Mouse (Mus musculus): ENCODE measurements at regions not wholly inside any gene's neighbourhood (a gene's known extent, or its start where the extent isn't known, plus 50 kb on each side); places are given as distances from the start of the nearest gene placed in this dataset.

GRCm38 (mm10) chr2:166332748-166333417 is 177.4 kb upstream of the Sulf2 start:
- no peak for ATAC-seq (replicated peaks in 1 of 2; ENCODE audit: insufficient read depth in 1 of 2, low FRiP score in 2 of 2, low TSS enrichment in 1 of 2, low read depth in 1 of 2, poor library complexity in 2 of 2, severe bottlenecking in 2 of 2)

DNA sequence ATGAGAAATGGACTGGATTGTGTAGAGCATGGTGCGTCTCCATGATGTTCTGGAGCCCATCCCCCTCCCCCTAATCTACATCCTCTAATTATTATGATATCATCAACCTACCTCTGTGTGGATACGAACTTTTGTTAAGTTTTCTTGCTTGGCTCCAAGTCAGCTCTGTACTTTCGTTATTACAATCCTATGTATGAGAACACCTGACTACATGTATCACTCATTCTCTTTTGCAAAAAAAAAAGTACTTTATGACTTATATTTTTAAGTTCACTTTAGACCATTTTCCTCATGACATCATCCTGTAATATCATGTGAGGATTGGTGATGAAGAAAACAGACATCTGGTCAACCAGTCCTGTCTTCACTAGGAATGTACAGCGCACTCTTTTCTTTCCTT is 175.7 kb upstream of the Sulf2 start:
- ATAC-seq (replicated peaks in 1 of 2; ENCODE audit: insufficient read depth in 1 of 2, low FRiP score in 2 of 2, low TSS enrichment in 1 of 2, low read depth in 1 of 2, poor library complexity in 2 of 2, severe bottlenecking in 2 of 2): no peak

- ATAC-seq (replicated peaks in 1 of 2; ENCODE audit: insufficient read depth in 1 of 2, low FRiP score in 2 of 2, low TSS enrichment in 1 of 2, low read depth in 1 of 2, poor library complexity in 2 of 2, severe bottlenecking in 2 of 2): no peak
Observed at GRCm38 (mm10) chr2:166330364-166330763, 174.9 kb upstream of the Sulf2 start.

GRCm38 (mm10) chr2:166329556-166330340 is 174.3 kb upstream of the Sulf2 start:
- ATAC-seq (replicated peaks in 1 of 2; ENCODE audit: insufficient read depth in 1 of 2, low FRiP score in 2 of 2, low TSS enrichment in 1 of 2, low read depth in 1 of 2, poor library complexity in 2 of 2, severe bottlenecking in 2 of 2): no peak

DNA sequence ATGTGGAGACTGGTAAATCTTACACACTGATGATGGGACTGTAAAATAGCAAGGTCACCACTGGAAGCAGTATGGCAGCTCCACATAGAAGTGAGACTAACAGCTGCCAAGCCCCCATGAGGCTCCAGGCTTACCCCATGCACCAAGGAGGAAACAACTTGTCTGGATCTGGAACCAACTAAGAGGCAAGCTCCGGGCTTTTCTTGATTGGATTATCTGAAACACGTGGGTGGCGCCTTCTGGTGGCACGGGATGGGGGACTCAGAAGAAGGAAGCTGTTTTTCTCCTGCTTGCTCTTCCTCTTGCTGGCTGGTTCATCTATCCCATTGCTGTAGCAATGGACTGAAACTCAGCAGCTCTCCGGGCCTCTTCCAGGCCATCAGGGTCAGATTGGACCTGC is 171.5 kb upstream of the Sulf2 start:
- no peak for ATAC-seq (replicated peaks in 1 of 2; ENCODE audit: insufficient read depth in 1 of 2, low FRiP score in 2 of 2, low TSS enrichment in 1 of 2, low read depth in 1 of 2, poor library complexity in 2 of 2, severe bottlenecking in 2 of 2)

DNA sequence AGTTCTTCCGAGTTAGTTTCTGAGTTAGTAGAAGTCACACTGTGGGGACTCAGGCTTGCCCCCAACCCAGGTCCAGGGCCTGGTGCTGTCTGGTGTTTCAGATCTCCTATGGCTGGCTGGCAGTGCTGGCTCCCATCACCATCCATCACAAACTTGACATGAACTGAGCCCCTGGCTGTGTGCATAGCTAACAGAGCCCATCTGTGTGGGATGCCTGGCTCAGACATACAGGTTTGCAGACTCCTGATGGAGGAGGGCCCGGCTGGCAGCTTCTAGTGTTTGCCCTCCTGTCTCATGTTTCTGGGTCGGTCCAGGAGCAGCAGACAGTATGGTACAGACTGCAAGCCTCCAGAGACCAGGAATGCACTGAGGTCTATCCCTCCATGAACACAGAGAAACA is 169.5 kb upstream of the Sulf2 start:
- ATAC-seq (replicated peaks in 1 of 2; ENCODE audit: insufficient read depth in 1 of 2, low FRiP score in 2 of 2, low TSS enrichment in 1 of 2, low read depth in 1 of 2, poor library complexity in 2 of 2, severe bottlenecking in 2 of 2): no peak

DNA sequence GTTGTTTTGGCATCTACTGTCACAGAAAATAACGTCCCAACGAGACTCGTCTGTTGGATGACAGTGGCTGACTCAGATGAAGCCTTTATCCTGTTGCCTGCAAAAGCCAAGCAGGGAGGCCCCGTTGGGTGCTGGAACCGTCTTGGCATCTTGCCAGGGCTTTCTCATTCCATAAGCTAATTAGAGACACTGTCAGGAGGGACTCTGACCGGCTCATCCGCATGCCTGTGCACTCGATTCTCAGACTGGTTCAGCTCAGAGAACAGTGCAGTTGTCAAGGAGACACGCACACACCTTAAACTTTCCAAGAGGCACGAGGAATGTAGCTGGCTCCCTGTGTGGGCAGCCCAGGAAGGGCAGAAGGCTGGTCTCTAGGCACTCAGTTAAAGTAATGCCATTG is 169.0 kb upstream of the Sulf2 start:
- ATAC-seq (replicated peaks in 1 of 2; ENCODE audit: insufficient read depth in 1 of 2, low FRiP score in 2 of 2, low TSS enrichment in 1 of 2, low read depth in 1 of 2, poor library complexity in 2 of 2, severe bottlenecking in 2 of 2): no peak

GRCm38 (mm10) chr2:166322668-166323043 is 167.2 kb upstream of the Sulf2 start:
- no peak for ATAC-seq (replicated peaks in 1 of 2; ENCODE audit: insufficient read depth in 1 of 2, low FRiP score in 2 of 2, low TSS enrichment in 1 of 2, low read depth in 1 of 2, poor library complexity in 2 of 2, severe bottlenecking in 2 of 2)

- ATAC-seq (replicated peaks in 1 of 2; ENCODE audit: insufficient read depth in 1 of 2, low FRiP score in 2 of 2, low TSS enrichment in 1 of 2, low read depth in 1 of 2, poor library complexity in 2 of 2, severe bottlenecking in 2 of 2): peak; percentile 72 to 80
Observed at GRCm38 (mm10) chr2:166321992-166322667, 166.7 kb upstream of the Sulf2 start.

DNA sequence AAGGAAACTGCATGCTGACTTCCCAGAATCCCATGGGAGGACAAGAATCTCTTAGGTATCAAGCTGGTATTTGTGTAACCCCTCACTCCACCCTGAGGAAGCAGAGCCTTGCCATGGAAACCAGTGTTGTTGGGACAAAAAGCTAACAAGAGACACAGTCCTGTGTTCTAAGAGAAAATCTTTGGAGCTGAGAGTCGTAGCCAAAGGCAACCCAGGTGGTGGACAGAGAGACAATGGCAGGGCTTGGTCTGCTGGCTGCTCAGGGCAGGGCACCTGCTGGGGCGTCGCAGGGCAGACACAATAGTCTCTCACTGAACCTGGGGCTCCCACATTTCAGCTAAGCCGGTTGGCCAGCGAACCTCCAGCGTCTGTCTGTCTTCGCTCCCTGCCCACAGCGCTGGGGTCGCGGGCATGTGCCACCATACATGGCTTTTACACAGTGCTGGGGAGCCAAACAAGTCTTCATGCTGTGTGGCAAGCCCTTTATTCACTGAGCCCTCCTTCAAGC is 161.0 kb upstream of the Sulf2 start:
- ATAC-seq (replicated peaks in 1 of 2; ENCODE audit: insufficient read depth in 1 of 2, low FRiP score in 2 of 2, low TSS enrichment in 1 of 2, low read depth in 1 of 2, poor library complexity in 2 of 2, severe bottlenecking in 2 of 2): no peak

DNA sequence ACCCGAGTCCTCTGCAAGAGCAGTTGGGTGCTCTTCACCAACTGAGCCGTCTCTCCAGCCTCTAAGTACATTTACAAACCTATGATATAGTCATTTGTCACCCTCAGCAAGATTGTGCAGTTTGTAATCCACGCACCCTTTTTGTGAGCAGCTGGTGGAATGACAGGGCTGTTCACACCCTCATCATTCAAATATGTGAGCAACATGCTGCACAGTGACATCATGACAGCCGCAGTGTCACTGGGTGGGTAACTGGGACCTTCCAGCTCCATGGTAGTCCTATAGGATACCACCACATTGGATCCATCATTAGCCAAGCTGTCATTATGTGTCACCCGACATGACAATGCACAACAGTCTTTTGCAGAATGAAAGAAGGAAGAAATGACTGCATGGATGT is 155.0 kb upstream of the Sulf2 start:
- no peak for ATAC-seq (replicated peaks in 1 of 2; ENCODE audit: insufficient read depth in 1 of 2, low FRiP score in 2 of 2, low TSS enrichment in 1 of 2, low read depth in 1 of 2, poor library complexity in 2 of 2, severe bottlenecking in 2 of 2)

GRCm38 (mm10) chr2:166309882-166310281 is 154.4 kb upstream of the Sulf2 start:
- ATAC-seq (replicated peaks in 1 of 2; ENCODE audit: insufficient read depth in 1 of 2, low FRiP score in 2 of 2, low TSS enrichment in 1 of 2, low read depth in 1 of 2, poor library complexity in 2 of 2, severe bottlenecking in 2 of 2): no peak

GRCm38 (mm10) chr2:166307551-166307950 is 152.1 kb upstream of the Sulf2 start:
- ATAC-seq (replicated peaks in 1 of 2; ENCODE audit: insufficient read depth in 1 of 2, low FRiP score in 2 of 2, low TSS enrichment in 1 of 2, low read depth in 1 of 2, poor library complexity in 2 of 2, severe bottlenecking in 2 of 2): no peak

- ATAC-seq (replicated peaks in 1 of 2; ENCODE audit: insufficient read depth in 1 of 2, low FRiP score in 2 of 2, low TSS enrichment in 1 of 2, low read depth in 1 of 2, poor library complexity in 2 of 2, severe bottlenecking in 2 of 2): no peak
Observed at GRCm38 (mm10) chr2:166305044-166306002, 149.9 kb upstream of the Sulf2 start.

- no peak for ATAC-seq (replicated peaks in 1 of 2; ENCODE audit: insufficient read depth in 1 of 2, low FRiP score in 2 of 2, low TSS enrichment in 1 of 2, low read depth in 1 of 2, poor library complexity in 2 of 2, severe bottlenecking in 2 of 2)
Observed at GRCm38 (mm10) chr2:166303854-166304253, 148.4 kb upstream of the Sulf2 start.

GRCm38 (mm10) chr2:166301161-166301560 is 145.7 kb upstream of the Sulf2 start:
- no peak for ATAC-seq (replicated peaks in 1 of 2; ENCODE audit: insufficient read depth in 1 of 2, low FRiP score in 2 of 2, low TSS enrichment in 1 of 2, low read depth in 1 of 2, poor library complexity in 2 of 2, severe bottlenecking in 2 of 2)

- ATAC-seq (replicated peaks in 1 of 2; ENCODE audit: insufficient read depth in 1 of 2, low FRiP score in 2 of 2, low TSS enrichment in 1 of 2, low read depth in 1 of 2, poor library complexity in 2 of 2, severe bottlenecking in 2 of 2): no peak
Observed at GRCm38 (mm10) chr2:166294672-166295071, 139.2 kb upstream of the Sulf2 start.
